Mouse (Mus musculus) G1E (cell line): ENCODE data around the gene Bola1. TPM values are rescaled to one million over a fixed set of nuclear protein-coding genes. Genes with fewer than 3 reads are reported as not detected.

ENCODE experiments used
- ATAC-seq: 2 replicates; pipeline ENCODE4 v1.8.0; 2016; ENCODE audit warnings: mild to moderate bottlenecking; ENCODE audit not compliant: insufficient number of reproducible peaks, poor library complexity, low FRiP score, severe bottlenecking; ENCODE audit errors: extremely low read depth
- DNase-seq: peaks from one replicate; pipeline ENCODE4 v3.0.0; 2012; ENCODE audit warnings: low spot score
- H3K27me3 ChIP-seq: 2 replicates; pipeline ENCODE4 v1.6.1; 2012; ENCODE audit warnings: mild to moderate bottlenecking, low read length, inconsistent platforms; ENCODE audit not compliant: insufficient read depth
- H3K36me3 ChIP-seq: replicated peaks from 2 replicates; pipeline ENCODE3; 2012; ENCODE audit warnings: mild to moderate bottlenecking, inconsistent platforms
- H3K4me1 ChIP-seq: 2 replicates; pipeline ENCODE4 v1.6.1; 2012; ENCODE audit warnings: low read depth, low read length, inconsistent platforms, mixed read lengths; ENCODE audit not compliant: insufficient read depth
- H3K4me3 ChIP-seq: 2 replicates; pipeline ENCODE4 v1.5.1; 2012; ENCODE audit warnings: low read depth, mild to moderate bottlenecking, inconsistent platforms, low read length, moderate library complexity, mixed read lengths
- H3K9me3 ChIP-seq: replicated peaks from 2 replicates; pipeline ENCODE4 v1.6.1; 2012; ENCODE audit warnings: inconsistent platforms
- CTCF ChIP-seq: IDR thresholded peaks from 2 replicates; pipeline ENCODE4 v1.5.1; 2012; ENCODE audit warnings: low read depth, low read length, inconsistent platforms, mixed read lengths
- GATA1 ChIP-seq: IDR thresholded peaks from 2 replicates; pipeline ENCODE4 v1.6.1; 2012; ENCODE audit warnings: borderline replicate concordance, low read length, inconsistent platforms, mixed read lengths
- GATA2 ChIP-seq: IDR thresholded peaks from 2 replicates; pipeline ENCODE4 v1.6.1; 2012; ENCODE audit warnings: low read depth, low read length, inconsistent platforms, borderline replicate concordance
- POLR2AphosphoS5 ChIP-seq: IDR thresholded peaks from 2 replicates; pipeline ENCODE4 v1.6.1; 2012; ENCODE audit warnings: low read depth, low read length, inconsistent platforms; ENCODE audit not compliant: insufficient replicate concordance
- TAL1 ChIP-seq: conservative IDR thresholded peaks from 2 replicates; pipeline ENCODE4 v1.6.1; 2012; ENCODE audit warnings: low read depth, low read length, inconsistent platforms, mixed read lengths
- polyA plus RNA-seq: library from polyadenylated mRNA; stranded (reverse); fragments of >175 nt; gene quantifications from 2 replicates; pipeline ENCODE4 v1.2.3, GENCODE M21; 2012
- total RNA-seq, 2 experiments: library from RNA; stranded (forward) in 1 of 2; stranded (reverse) in 1 of 2; fragments of 200-1000 nt in 1 of 2; fragments of >200 nt in 1 of 2; fragmentation: Nextera tagmentation in 1 of 2; gene quantifications; 2 replicates each; pipeline ENCODE4 v1.2.3; 2014 to 2017

Gene Bola1
- total and polyA plus RNA-seq, 3 experiments = 19.6 to 115 (median 48.2) TPM

GRCm38 (mm10) chr3:96171583-96172196 lies 47.8 kb downstream of the Bola1 start:
- DNase-seq = no peak
- TF ChIP-seq GATA1 (no peak), GATA2 (no peak), CTCF (no peak), TAL1 (no peak), POLR2AphosphoS5 (no peak)
- Histone ChIP-seq H3K4me1 (peaks cover 53% of the 10 kb centered on the region), H3K27me3 (no peaks in the 10 kb centered on the region), H3K36me3 (peaks cover 59% of the 10 kb centered on the region), H3K4me3 (peak overlapping the region; percentile 94), H3K9me3 (no peaks in the 10 kb centered on the region)
- no peak; the same call in 1 of the 2 replicates for ATAC-seq

GRCm38 (mm10) chr3:96170976-96171545 lies 48.4 kb downstream of the Bola1 start:
- peak overlapping the region; percentile 94 for H3K4me3 ChIP-seq
- DNase-seq (no peak), ATAC-seq (no peak)
- no peak for TF ChIP-seq CTCF
- no peak for TF ChIP-seq GATA1
- TF ChIP-seq GATA2 = no peak
- TF ChIP-seq POLR2AphosphoS5 = no peak
- TF ChIP-seq TAL1 = no peak
- H3K36me3 ChIP-seq = peaks cover 53% of the 10 kb centered on the region
- H3K27me3 ChIP-seq = no peaks in the 10 kb centered on the region
- H3K9me3 ChIP-seq = no peaks in the 10 kb centered on the region
- peaks cover 47% of the 10 kb centered on the region for H3K4me1 ChIP-seq

- Histone ChIP-seq H3K27me3 (no peaks in the 10 kb centered on the region), H3K9me3 (no peaks in the 10 kb centered on the region), H3K36me3 (peaks cover 46% of the 10 kb centered on the region), H3K4me1 (peaks cover 41% of the 10 kb centered on the region), H3K4me3 (peak overlapping the region; percentile 31; the same call in 1 of the 2 replicates)
- TF ChIP-seq POLR2AphosphoS5 = no peak
- TF ChIP-seq CTCF = no peak
- TF ChIP-seq GATA2 = no peak
- no peak for TF ChIP-seq GATA1
- no peak for TF ChIP-seq TAL1
- no peak for DNase-seq
- no peak for ATAC-seq
These were observed 49.2 kb downstream of the Bola1 start for GRCm38 (mm10) chr3:96170276-96170675.

GRCm38 (mm10) chr3:96168466-96169158 lies 50.9 kb downstream of the Bola1 start:
- Histone ChIP-seq H3K36me3 (peaks cover 31% of the 10 kb centered on the region), H3K4me1 (peaks cover 25% of the 10 kb centered on the region), H3K27me3 (peaks cover 13% of the 10 kb centered on the region), H3K4me3 (no peak overlapping the region), H3K9me3 (no peaks in the 10 kb centered on the region)
- ATAC-seq = no peak
- TF ChIP-seq CTCF (no peak), GATA1 (no peak), POLR2AphosphoS5 (no peak), TAL1 (no peak), GATA2 (no peak)
- DNase-seq = no peak

- ATAC-seq (no peak), DNase-seq (no peak)
- H3K4me3 ChIP-seq = no peak overlapping the region
- peaks cover 52% of the 10 kb centered on the region for H3K27me3 ChIP-seq
- TF ChIP-seq GATA1 = no peak
- no peak for TF ChIP-seq POLR2AphosphoS5
- no peak for TF ChIP-seq CTCF
- no peak for TF ChIP-seq TAL1
- no peak for TF ChIP-seq GATA2
- H3K4me1 ChIP-seq = peaks cover 19% of the 10 kb centered on the region
- H3K36me3 ChIP-seq = peaks cover 3% of the 10 kb centered on the region
- no peaks in the 10 kb centered on the region for H3K9me3 ChIP-seq
These were observed 56.5 kb downstream of the Bola1 start for GRCm38 (mm10) chr3:96163040-96163439.
